Mouse (Mus musculus): Measurements from ENCODE around the gene Nrxn1. TPM values are rescaled to one million over a fixed set of nuclear protein-coding genes. Genes with fewer than 3 reads are reported as not detected.

Nrxn1 gene
- polyA plus RNA-seq, 1 experiment from 2014 or later: 13.7 TPM

DNA sequence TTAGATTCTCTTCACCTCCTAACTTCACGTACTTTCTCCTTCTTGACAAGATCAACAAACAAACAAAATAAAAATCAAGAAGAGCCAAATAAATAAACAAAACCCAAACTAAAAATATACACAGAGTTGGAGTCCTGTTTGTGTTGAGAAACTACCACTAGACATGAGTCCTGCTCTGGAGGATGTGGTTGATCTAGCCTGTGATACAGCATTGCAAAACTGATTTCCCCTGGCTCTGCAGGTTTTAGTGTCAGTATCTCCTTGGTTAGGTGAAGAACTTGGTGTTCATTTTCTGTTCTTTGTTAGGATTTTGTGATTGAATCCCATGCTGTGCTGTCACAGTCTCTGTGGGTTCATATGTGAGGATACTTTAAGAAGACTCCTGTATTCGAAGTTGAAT lies 963.7 kb downstream of the Nrxn1 start:
- Histone ChIP-seq H3K4me2 (ENCODE audit: low read depth, low read length, severe bottlenecking) (no peak overlapping the region), H3K27ac (ENCODE audit: low read depth, low read length) (no peak overlapping the region), H3K27me3 (ENCODE audit: control insufficient read depth, insufficient read depth, low read length) (no peaks in the 10 kb centered on the region), H3K4me1 (replicated peaks; ENCODE audit: control insufficient read depth, insufficient read depth, low read length) (no peaks in the 10 kb centered on the region), H3K36me3 (ENCODE audit: control insufficient read depth, insufficient read depth, low read length) (no peaks in the 10 kb centered on the region), H3K4me3 (ENCODE audit: low read depth, low read length) (no peak overlapping the region), H3K9me3 (ENCODE audit: control insufficient read depth, low read length) (no peaks in the 10 kb centered on the region), H3K9ac (ENCODE audit: low read length) (no peak overlapping the region)
- 90% methylated on average over 2 of the region's 2 CpGs for WGBS
- DNase-seq (ENCODE audit: low spot score) (no peak), ATAC-seq (replicated peaks; ENCODE audit: low FRiP score) (no peak)

DNA sequence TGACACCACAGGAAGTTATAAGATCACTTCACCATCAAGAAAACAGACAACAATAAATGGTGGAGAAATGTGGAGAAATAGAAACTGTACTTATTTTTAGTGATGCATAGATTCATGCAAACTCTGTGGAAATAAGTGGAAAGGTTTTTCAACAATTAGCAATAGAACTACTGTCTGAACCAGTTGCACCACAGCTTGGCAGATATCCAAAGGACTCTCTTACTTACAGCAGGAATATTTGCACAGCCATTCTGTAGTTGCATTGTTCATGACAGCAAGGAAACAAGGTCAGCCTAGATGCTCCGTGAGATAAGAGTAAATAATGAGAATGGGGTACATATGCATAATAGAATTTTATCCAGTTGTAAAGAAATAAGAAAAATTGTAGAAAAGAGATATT lies 965.3 kb downstream of the Nrxn1 start:
- no peak for DNase-seq (ENCODE audit: low spot score)
- no peak overlapping the region for H3K9ac ChIP-seq (ENCODE audit: low read length)
- no peak for ATAC-seq (replicated peaks; ENCODE audit: low FRiP score)
- no peaks in the 10 kb centered on the region for H3K4me1 ChIP-seq (replicated peaks; ENCODE audit: control insufficient read depth, insufficient read depth, low read length)
- WGBS: 88% methylated on average over 1 of the region's 1 CpGs
- H3K36me3 ChIP-seq (ENCODE audit: control insufficient read depth, insufficient read depth, low read length): no peaks in the 10 kb centered on the region
- no peak overlapping the region for H3K27ac ChIP-seq (ENCODE audit: low read depth, low read length)
- no peaks in the 10 kb centered on the region for H3K9me3 ChIP-seq (ENCODE audit: control insufficient read depth, low read length)
- H3K4me3 ChIP-seq (ENCODE audit: low read depth, low read length): no peak overlapping the region
- H3K27me3 ChIP-seq (ENCODE audit: control insufficient read depth, insufficient read depth, low read length): no peaks in the 10 kb centered on the region
- no peak overlapping the region for H3K4me2 ChIP-seq (ENCODE audit: low read depth, low read length, severe bottlenecking)

DNA sequence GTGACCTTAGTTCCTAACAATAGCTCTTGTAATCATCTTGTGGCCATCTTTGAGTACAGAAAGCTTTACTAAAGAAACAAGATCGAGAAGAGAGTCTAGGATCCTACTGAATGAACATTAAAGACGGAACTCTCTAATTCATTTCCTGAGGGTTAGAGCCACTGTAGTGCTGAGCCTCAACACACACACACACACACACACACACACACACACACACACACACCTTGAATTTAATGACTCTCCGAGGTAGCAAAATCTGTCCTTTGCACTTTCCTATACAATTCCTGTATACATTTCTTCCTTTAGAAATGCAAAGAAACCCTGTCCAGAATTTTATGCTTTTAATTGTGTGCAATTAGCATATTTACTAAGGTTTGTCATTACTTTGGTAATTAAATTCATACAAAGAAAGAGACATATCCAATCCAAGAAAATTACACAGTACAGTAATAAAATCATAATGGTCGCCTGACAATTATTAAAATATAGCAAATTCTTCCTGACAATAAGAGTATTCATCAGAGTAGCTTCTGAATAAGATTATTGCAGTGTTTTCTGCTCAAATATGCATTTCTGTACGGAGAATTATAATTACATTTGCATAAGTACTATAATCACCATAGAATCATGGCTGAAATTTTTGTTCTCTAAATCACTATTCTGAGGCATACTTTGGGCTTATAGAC lies 969.9 kb downstream of the Nrxn1 start:
- ATAC-seq (replicated peaks; ENCODE audit: low FRiP score) (no peak), DNase-seq (ENCODE audit: low spot score) (no peak)
- Histone ChIP-seq H3K27me3 (ENCODE audit: control insufficient read depth, insufficient read depth, low read length) (no peaks in the 10 kb centered on the region), H3K9me3 (ENCODE audit: control insufficient read depth, low read length) (no peaks in the 10 kb centered on the region), H3K4me1 (replicated peaks; ENCODE audit: control insufficient read depth, insufficient read depth, low read length) (no peaks in the 10 kb centered on the region), H3K9ac (ENCODE audit: low read length) (no peak overlapping the region), H3K4me3 (ENCODE audit: low read depth, low read length) (no peak overlapping the region), H3K36me3 (ENCODE audit: control insufficient read depth, insufficient read depth, low read length) (no peaks in the 10 kb centered on the region), H3K4me2 (ENCODE audit: low read depth, low read length, severe bottlenecking) (no peak overlapping the region), H3K27ac (ENCODE audit: low read depth, low read length) (no peak overlapping the region)
- WGBS: 84% methylated on average over 5 of the region's 5 CpGs

DNA sequence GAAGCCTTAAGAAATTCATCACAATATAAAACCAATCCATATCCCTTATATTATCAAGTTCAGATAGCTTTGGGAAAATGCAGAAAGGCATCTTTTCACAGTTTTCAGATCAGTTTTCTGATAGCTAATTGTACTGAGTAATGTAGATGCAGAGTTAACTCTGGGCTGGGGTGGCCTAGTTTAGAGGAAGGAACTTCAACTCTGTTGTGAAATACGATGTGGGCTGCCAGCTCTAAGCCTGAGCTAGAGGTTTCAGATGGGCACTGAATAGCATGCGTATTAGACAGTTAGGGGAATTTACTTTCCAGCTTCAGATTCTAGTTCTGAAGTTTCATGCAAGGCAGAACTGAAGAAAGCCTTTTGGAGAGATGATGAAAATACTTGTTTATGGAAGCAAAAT lies 976.6 kb downstream of the Nrxn1 start:
- H3K9me3 ChIP-seq (ENCODE audit: control insufficient read depth, low read length): no peaks in the 10 kb centered on the region
- H3K36me3 ChIP-seq (ENCODE audit: control insufficient read depth, insufficient read depth, low read length): no peaks in the 10 kb centered on the region
- 83% methylated on average over 2 of the region's 2 CpGs for WGBS
- no peak overlapping the region for H3K27ac ChIP-seq (ENCODE audit: low read depth, low read length)
- H3K4me3 ChIP-seq (ENCODE audit: low read depth, low read length): no peak overlapping the region
- H3K27me3 ChIP-seq (ENCODE audit: control insufficient read depth, insufficient read depth, low read length): no peaks in the 10 kb centered on the region
- H3K4me1 ChIP-seq (replicated peaks; ENCODE audit: control insufficient read depth, insufficient read depth, low read length): no peaks in the 10 kb centered on the region
- H3K4me2 ChIP-seq (ENCODE audit: low read depth, low read length, severe bottlenecking): no peak overlapping the region
- ATAC-seq (replicated peaks; ENCODE audit: low FRiP score): no peak
- no peak for DNase-seq (ENCODE audit: low spot score)
- H3K9ac ChIP-seq (ENCODE audit: low read length): no peak overlapping the region

DNA sequence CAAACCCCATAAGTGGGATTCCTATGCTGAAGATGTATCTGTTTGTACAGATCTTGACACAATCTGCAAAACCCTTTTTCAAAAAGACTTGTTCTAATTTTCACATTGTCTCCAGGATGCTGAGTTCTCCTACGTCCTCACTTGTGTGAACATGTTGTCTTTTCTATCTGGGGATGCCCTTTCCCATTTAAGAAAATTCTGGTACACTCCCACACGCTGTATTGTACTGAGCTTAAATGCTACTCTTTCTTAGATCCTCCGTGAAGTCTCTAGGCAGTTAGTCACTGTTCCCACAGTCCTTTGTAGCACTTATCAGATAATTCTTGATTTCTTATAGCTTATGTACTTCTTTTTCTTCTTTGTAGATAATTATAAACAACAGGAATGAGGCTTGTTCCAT lies 997.9 kb downstream of the Nrxn1 start:
- 87% methylated on average over 3 of the region's 3 CpGs for WGBS

DNA sequence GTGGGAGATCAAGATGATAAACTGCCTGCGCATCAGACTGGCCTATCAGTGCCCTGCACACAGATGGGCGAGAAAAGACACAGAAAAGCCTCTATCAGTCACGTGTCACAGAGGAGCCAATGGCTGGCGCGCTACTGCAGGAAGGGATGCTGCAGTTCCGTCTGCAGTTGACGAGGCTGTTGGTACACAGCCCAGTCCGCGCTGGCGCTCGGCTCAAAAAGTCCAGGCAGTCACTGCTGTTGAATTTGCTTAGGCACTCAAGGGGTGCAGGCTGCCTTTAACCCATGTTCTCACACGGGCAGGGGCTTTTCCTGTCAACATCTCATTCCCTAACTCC lies 1004.6 kb downstream of the Nrxn1 start:
- ATAC-seq (replicated peaks; ENCODE audit: low FRiP score) (peak; percentile 100), DNase-seq (ENCODE audit: low spot score) (peak; percentile 88)
- H3K9ac ChIP-seq (ENCODE audit: low read length): peak overlapping the region; percentile 59
- 4% methylated on average over 12 of the region's 12 CpGs for WGBS
- H3K27me3 ChIP-seq (ENCODE audit: control insufficient read depth, insufficient read depth, low read length): no peaks in the 10 kb centered on the region
- H3K4me3 ChIP-seq (ENCODE audit: low read depth, low read length): peak overlapping the region; percentile 25
- peak overlapping the region; percentile 70 for H3K27ac ChIP-seq (ENCODE audit: low read depth, low read length)
- H3K36me3 ChIP-seq (ENCODE audit: control insufficient read depth, insufficient read depth, low read length): no peaks in the 10 kb centered on the region
- no peaks in the 10 kb centered on the region for H3K9me3 ChIP-seq (ENCODE audit: control insufficient read depth, low read length)
- no peaks in the 10 kb centered on the region for H3K4me1 ChIP-seq (replicated peaks; ENCODE audit: control insufficient read depth, insufficient read depth, low read length)
- H3K4me2 ChIP-seq (ENCODE audit: low read depth, low read length, severe bottlenecking): peak overlapping the region; percentile 54; the same call in 1 of the 2 replicates

More for the DNA sequence above, 997.9 kb downstream of the Nrxn1 start:
- Histone ChIP-seq H3K9ac (ENCODE audit: low read length) (no peak overlapping the region), H3K4me2 (ENCODE audit: low read depth, low read length, severe bottlenecking) (no peak overlapping the region), H3K27ac (ENCODE audit: low read depth, low read length) (no peak overlapping the region), H3K4me3 (ENCODE audit: low read depth, low read length) (no peak overlapping the region), H3K9me3 (ENCODE audit: control insufficient read depth, low read length) (no peaks in the 10 kb centered on the region), H3K36me3 (ENCODE audit: control insufficient read depth, insufficient read depth, low read length) (no peaks in the 10 kb centered on the region), H3K27me3 (ENCODE audit: control insufficient read depth, insufficient read depth, low read length) (no peaks in the 10 kb centered on the region), H3K4me1 (replicated peaks; ENCODE audit: control insufficient read depth, insufficient read depth, low read length) (no peaks in the 10 kb centered on the region)
- ATAC-seq (replicated peaks; ENCODE audit: low FRiP score): no peak
- no peak for DNase-seq (ENCODE audit: low spot score)

DNA sequence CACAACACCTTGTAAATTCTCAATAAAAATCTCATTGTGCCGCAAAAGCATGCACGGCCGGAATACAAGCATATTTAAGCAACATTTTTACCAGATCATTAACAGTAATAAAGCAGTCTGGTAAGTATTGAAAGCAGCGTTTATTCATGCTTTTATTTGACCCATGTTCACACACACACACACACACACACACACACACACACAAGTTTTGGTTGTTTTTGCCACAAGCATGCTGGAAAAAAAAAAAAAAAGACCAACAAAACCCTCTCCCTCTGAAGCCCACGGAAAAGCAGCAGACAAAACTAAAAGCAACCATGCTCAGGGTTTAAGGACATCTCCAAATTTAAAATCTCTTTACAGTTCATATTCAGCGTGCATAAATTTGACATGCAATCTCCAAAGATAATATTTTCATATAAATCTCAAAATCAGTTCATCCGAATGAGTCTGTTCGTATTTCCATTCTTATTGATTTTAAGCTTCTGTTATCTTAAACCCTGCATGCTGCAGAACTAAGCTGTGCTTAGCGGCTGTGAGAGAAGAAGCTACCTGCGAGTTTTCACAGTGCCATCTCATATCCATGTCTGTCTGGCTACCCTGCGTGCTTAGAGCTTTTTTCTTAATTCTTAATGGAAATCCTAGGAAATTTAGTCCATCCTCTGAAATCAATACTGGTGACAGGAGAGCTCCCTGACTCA lies 1005.1 kb downstream of the Nrxn1 start:
- H3K9me3 ChIP-seq (ENCODE audit: control insufficient read depth, low read length): no peaks in the 10 kb centered on the region
- ATAC-seq (replicated peaks; ENCODE audit: low FRiP score) (no peak; the same call in 1 of the 2 replicates), DNase-seq (ENCODE audit: low spot score) (no peak)
- WGBS: 61% methylated on average over 11 of the region's 11 CpGs
- peak overlapping the region; percentile 32; the same call in 1 of the 2 replicates for H3K9ac ChIP-seq (ENCODE audit: low read length)
- H3K4me1 ChIP-seq (replicated peaks; ENCODE audit: control insufficient read depth, insufficient read depth, low read length): no peaks in the 10 kb centered on the region
- peak overlapping the region; percentile 58; the same call in 1 of the 2 replicates for H3K27ac ChIP-seq (ENCODE audit: low read depth, low read length)
- H3K36me3 ChIP-seq (ENCODE audit: control insufficient read depth, insufficient read depth, low read length): no peaks in the 10 kb centered on the region
- H3K4me3 ChIP-seq (ENCODE audit: low read depth, low read length): peak overlapping the region; percentile 25; the same call in 1 of the 2 replicates
- H3K27me3 ChIP-seq (ENCODE audit: control insufficient read depth, insufficient read depth, low read length): no peaks in the 10 kb centered on the region
- peak overlapping the region; percentile 54; the same call in 1 of the 2 replicates for H3K4me2 ChIP-seq (ENCODE audit: low read depth, low read length, severe bottlenecking)

DNA sequence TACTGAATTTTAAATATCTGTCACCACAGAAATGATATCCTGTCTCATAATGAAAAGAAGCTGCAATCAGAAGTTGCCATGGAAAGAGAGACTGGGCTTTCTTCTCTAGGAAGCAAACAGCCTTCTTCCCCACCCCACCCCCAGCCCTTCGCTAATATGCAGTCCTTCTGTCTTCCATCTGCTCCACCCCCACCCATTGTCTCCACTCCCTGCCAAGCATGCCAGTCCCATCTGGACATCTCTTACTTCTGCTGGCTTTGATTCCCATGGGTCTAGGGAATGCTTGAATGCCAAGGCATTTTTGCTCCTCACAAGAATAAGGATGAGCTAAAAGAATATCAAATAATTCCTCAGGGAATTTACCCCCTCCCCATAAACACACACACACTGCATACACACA lies 1006.0 kb downstream of the Nrxn1 start:
- DNase-seq (ENCODE audit: low spot score): peak; percentile 63
- Histone ChIP-seq H3K27me3 (ENCODE audit: control insufficient read depth, insufficient read depth, low read length) (no peaks in the 10 kb centered on the region), H3K4me3 (ENCODE audit: low read depth, low read length) (no peak overlapping the region), H3K4me1 (replicated peaks; ENCODE audit: control insufficient read depth, insufficient read depth, low read length) (no peaks in the 10 kb centered on the region), H3K9me3 (ENCODE audit: control insufficient read depth, low read length) (no peaks in the 10 kb centered on the region), H3K36me3 (ENCODE audit: control insufficient read depth, insufficient read depth, low read length) (no peaks in the 10 kb centered on the region), H3K9ac (ENCODE audit: low read length) (no peak overlapping the region), H3K27ac (ENCODE audit: low read depth, low read length) (no peak overlapping the region; the same call in 1 of the 2 replicates), H3K4me2 (ENCODE audit: low read depth, low read length, severe bottlenecking) (no peak overlapping the region)
- peak; percentile 64 for ATAC-seq (replicated peaks; ENCODE audit: low FRiP score)
- WGBS: 13% methylated on average over 1 of the region's 1 CpGs

DNA sequence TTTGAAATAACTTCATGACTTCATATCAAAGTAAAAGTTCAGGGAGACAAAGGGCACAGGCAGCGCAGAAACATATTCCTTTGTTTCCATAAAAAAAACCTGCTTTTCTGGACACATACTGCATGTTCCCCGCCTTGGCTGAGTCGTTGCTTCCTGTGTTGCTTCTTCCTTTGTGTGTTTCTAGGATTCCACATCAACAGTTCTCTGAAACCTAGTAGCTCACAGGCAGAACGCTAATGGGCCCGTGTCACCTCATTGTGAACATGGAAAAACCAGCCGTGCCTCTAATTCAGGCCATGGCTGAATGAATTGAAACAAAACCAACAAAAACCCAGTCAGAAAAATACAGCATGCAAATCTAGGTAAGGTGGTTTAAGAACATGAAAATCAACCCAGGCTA lies 1013.9 kb downstream of the Nrxn1 start:
- Histone ChIP-seq H3K4me2 (ENCODE audit: low read depth, low read length, severe bottlenecking) (no peak overlapping the region), H3K9ac (ENCODE audit: low read length) (no peak overlapping the region), H3K9me3 (ENCODE audit: control insufficient read depth, low read length) (no peaks in the 10 kb centered on the region), H3K4me1 (replicated peaks; ENCODE audit: control insufficient read depth, insufficient read depth, low read length) (no peaks in the 10 kb centered on the region), H3K27ac (ENCODE audit: low read depth, low read length) (no peak overlapping the region), H3K4me3 (ENCODE audit: low read depth, low read length) (no peak overlapping the region), H3K36me3 (ENCODE audit: control insufficient read depth, insufficient read depth, low read length) (no peaks in the 10 kb centered on the region), H3K27me3 (ENCODE audit: control insufficient read depth, insufficient read depth, low read length) (no peaks in the 10 kb centered on the region)
- 45% methylated on average over 6 of the region's 6 CpGs for WGBS
- DNase-seq (ENCODE audit: low spot score): no peak
- peak; percentile 72 for ATAC-seq (replicated peaks; ENCODE audit: low FRiP score)

All from forebrain, embryonic 11.5 days (tissue).